Mouse (Mus musculus) CH12F3 (cell line): ENCODE results near the gene Snx19.

Experiments
- in situ Hi-C: fragments of 300-500 bp; cut with MboI; formaldehyde crosslinking; loops from 2 replicates; pipeline ENCODE4 v1.14.3; 2020; ENCODE audit warnings: low sequenced_read_pairs

The Snx19 gene

GRCm38 (mm10) chr9:30426882-30427632 lies at the start of gene Snx19:
Gene Snx19 (plus strand): TSS chr9:30427108.
- in situ Hi-C loops: loop anchor here (25.0 kb wide), 1 partner anchor 935 kb away; no protein-coding TSS in a partner anchor

GRCm38 (mm10) chr9:30400771-30401170 lies 26.1 kb upstream of the Snx19 start:
- in situ Hi-C loops: no loop called here

GRCm38 (mm10) chr9:30422940-30423339 lies 4.0 kb upstream of the Snx19 start:
- in situ Hi-C loops: no loop called here

- in situ Hi-C loops: loop anchor here (25.0 kb wide), 1 partner anchor 937 kb away; no protein-coding TSS in a partner anchor
These were observed 1.7 kb upstream of the Snx19 start for GRCm38 (mm10) chr9:30425178-30425577.

GRCm38 (mm10) chr9:30428231-30428630 lies 1.3 kb downstream of the Snx19 start:
- in situ Hi-C loops: loop anchor here (25.0 kb wide), 1 partner anchor 934 kb away; no protein-coding TSS in a partner anchor

GRCm38 (mm10) chr9:30430447-30430846 lies 3.5 kb downstream of the Snx19 start:
- in situ Hi-C loops: loop anchor here (25.0 kb wide), 1 partner anchor 932 kb away; no protein-coding TSS in a partner anchor

- in situ Hi-C loops: loop anchor here (25.0 kb wide), 1 partner anchor 930 kb away; no protein-coding TSS in a partner anchor
These were observed 5.0 kb downstream of the Snx19 start for GRCm38 (mm10) chr9:30431909-30432308.

- in situ Hi-C loops: loop anchor here (25.0 kb wide), 1 partner anchor 928 kb away; no protein-coding TSS in a partner anchor
These were observed 7.0 kb downstream of the Snx19 start for GRCm38 (mm10) chr9:30433914-30434313.

- in situ Hi-C loops: loop anchor here (25.0 kb wide), 1 partner anchor 926 kb away; no protein-coding TSS in a partner anchor
These were observed 9.1 kb downstream of the Snx19 start for GRCm38 (mm10) chr9:30435902-30436585.

GRCm38 (mm10) chr9:30438505-30438904 lies 11.6 kb downstream of the Snx19 start:
- in situ Hi-C loops: loop anchor here (25.0 kb wide), 1 partner anchor 924 kb away; no protein-coding TSS in a partner anchor

- in situ Hi-C loops: loop anchor here (25.0 kb wide), 1 partner anchor 921 kb away; no protein-coding TSS in a partner anchor
These were observed 14.9 kb downstream of the Snx19 start for GRCm38 (mm10) chr9:30441761-30442160.

GRCm38 (mm10) chr9:30445232-30446085 lies 18.6 kb downstream of the Snx19 start:
- in situ Hi-C loops: loop anchor here (25.0 kb wide), 1 partner anchor 917 kb away; no protein-coding TSS in a partner anchor

GRCm38 (mm10) chr9:30446126-30446525 lies 19.2 kb downstream of the Snx19 start:
- in situ Hi-C loops: loop anchor here (25.0 kb wide), 1 partner anchor 916 kb away; no protein-coding TSS in a partner anchor

GRCm38 (mm10) chr9:30448459-30448858 lies 21.6 kb downstream of the Snx19 start:
- in situ Hi-C loops: loop anchor here (25.0 kb wide), 1 partner anchor 914 kb away; no protein-coding TSS in a partner anchor

GRCm38 (mm10) chr9:30449862-30450261 lies 23.0 kb downstream of the Snx19 start:
- in situ Hi-C loops: loop anchor here (25.0 kb wide), 1 partner anchor 912 kb away; no protein-coding TSS in a partner anchor

GRCm38 (mm10) chr9:30450834-30451233 lies 23.9 kb downstream of the Snx19 start:
- in situ Hi-C loops: no loop called here

GRCm38 (mm10) chr9:30454527-30454926 lies 27.6 kb downstream of the Snx19 start:
- in situ Hi-C loops: no loop called here

GRCm38 (mm10) chr9:30456250-30456649 lies 29.3 kb downstream of the Snx19 start:
- in situ Hi-C loops: no loop called here

GRCm38 (mm10) chr9:30460501-30460900 lies 33.6 kb downstream of the Snx19 start:
- in situ Hi-C loops: no loop called here

- in situ Hi-C loops: no loop called here
These were observed 37.8 kb downstream of the Snx19 start for GRCm38 (mm10) chr9:30464661-30465060.
